Mouse (Mus musculus): ENCODE measurements around the gene Cmtm7.

- TF ChIP-seq CTCF (conservative IDR thresholded peaks at IDR 0.05; ENCODE audit: low read length) (no peak), POU5F1 (IDR thresholded peaks at IDR 0.05; ENCODE audit: borderline replicate concordance, low read length) (no peak), NANOG (IDR thresholded peaks at IDR 0.05; ENCODE audit: borderline replicate concordance, low read length) (no peak)
Observed at GRCm38 (mm10) chr9:114768066-114768465, 13.6 kb downstream of the Cmtm7 start.

All from E14TG2a.4 (cell line).